Mouse (Mus musculus) c-Kit-positive CD71-negative TER-119-negative erythroid progenitor cells, embryonic 14.5 days (primary cell): ENCODE results near the gene Gm20388.

Experiments
- DNase-seq: peaks from one replicate; pipeline ENCODE4 v3.0.0-alpha.2; 2013; ENCODE audit warnings: low read depth

The Gm20388 gene

DNA sequence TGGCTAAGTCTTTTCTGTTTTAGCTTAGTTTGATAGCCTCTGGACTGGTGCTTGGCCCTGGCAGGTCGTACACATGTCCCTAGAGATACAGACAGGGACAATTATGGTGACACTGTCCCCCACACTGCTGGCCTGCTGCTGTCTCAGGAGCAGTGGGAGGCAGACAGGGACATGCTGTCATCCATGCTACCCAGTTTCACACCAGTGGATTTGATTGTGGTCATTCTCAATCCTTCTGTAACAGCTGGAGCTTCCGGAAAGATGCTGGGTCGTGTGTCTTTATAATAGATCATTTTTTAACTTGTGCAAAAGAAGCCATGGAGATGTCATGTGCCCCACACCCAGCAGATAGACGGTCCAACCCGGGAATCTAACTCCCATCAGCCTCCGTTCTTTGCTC, 2334.5 kb downstream of the Gm20388 start:
- no peak for DNase-seq

DNA sequence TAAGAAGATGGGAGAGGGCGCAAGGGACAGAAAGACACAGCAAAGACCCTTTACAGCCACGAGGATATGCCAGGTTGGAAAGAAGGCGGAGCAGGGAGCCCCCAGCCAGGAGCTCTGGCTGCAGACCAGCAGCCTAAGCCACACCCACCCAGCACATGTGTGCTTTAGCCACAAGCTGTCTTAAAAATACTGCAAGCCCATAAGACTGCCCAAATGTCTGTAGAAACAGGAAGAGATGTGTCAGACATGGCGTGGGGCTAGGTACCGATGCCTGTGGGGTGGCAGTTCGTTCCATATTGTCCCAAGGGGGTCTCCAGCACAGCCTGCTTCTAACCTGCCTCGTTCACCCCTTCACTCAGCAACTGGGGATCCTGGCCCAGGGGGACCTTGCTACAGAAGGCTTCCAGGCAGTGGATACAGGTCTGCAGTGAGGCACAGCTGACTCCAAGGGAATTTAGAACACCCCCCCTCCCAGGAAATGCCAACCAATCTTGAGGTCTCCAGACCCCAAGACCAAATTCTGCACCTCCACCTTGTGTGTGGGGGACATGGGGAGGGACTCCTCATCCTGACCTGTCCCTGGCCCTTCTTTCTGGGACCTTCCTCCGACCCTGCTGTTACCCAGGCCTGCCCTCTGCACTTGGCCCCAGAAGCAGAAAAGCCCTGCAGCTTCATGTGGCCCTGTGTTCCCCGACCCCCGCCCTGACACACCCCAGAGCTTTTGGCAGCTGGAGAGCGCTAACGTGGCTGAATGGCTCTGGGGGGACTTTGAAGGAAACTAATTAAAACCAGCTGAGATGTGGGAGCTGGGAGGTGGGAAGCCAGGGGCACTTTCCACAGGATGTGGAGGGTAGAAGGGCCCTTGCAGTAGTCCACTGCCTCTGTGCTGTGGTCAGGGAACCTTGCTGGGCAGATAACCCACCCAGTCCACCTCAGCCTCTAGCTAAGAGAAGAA, 2335.9 kb downstream of the Gm20388 start:
- no peak for DNase-seq

DNA sequence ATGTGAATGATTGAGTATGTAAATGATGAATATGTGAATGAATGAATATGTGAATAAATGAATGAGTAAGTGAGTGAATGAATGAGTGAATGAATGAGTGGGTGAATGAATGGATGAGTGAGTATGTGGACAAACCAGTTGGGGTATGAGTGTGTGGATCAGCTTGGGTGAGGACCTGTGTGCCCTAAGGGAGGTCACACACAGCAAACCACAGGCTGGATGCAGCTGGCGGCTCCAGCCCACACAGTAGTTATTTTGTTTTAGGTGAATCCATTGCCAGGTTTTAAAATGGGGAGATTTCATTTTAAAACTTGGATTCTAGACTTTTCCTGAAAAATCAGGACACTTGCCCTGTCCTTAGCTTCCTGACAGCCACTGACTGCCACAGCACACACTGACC, 2341.1 kb downstream of the Gm20388 start:
- no peak for DNase-seq

DNA sequence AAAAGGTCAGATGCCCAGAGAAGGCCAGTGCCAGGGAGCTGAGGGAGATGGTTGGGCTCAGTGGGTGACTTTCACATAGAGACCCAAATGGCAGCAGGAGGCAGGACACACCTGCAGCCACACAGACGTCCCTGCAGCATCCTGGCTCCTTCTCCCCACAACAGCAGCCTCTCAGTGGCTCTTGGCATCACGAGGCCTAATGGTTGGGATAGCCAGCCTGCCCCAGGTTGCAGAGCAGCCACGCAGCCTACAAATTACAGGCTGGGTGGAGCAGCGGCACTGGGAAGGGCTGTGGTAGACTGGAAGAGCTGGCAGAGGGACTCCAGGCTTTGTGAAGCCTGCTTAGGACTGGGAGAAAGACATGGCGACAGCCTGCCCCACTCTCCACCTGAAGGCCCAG, 2341.7 kb downstream of the Gm20388 start:
- DNase-seq = no peak

DNA sequence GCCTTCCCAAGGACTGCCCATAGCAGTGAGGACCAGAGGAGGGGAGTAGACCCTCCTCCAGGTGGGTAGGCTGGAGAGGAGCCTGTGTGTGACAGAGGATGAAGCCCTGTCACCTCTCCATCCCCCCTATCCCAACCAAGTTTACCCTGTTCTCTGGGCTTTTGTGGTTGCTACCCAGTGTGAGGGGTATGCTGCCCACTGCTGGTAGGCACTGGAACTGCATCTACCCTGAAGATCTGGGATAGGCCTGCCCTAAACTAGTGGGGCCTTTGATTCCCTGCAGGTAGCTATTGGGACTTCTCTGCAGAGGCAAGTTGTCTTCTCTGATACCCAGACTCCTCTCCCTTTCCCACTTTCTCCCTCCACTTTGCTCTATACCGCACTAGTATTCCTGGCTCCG, 2348.7 kb downstream of the Gm20388 start:
- no peak for DNase-seq

DNA sequence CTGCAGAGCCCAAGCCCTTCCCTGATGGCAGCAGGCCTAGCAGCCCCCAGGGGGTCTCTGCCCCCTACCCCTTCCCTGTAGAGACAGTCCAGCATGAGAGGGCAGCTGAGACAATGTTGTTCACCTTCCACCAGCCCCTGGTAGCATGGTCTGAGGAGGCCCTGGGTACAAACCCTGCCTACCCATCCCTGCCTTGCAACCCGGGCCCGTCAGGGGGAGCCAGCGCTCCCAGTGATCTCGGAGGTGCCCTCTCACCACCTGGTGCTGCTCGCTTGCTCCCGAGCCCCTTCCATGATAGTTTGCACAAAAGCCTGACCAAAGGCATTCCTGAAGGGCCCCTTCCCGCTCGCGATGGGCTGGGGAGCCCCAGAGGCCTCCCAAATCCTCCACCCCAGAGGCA, 2350.1 kb downstream of the Gm20388 start:
- no peak for DNase-seq

DNA sequence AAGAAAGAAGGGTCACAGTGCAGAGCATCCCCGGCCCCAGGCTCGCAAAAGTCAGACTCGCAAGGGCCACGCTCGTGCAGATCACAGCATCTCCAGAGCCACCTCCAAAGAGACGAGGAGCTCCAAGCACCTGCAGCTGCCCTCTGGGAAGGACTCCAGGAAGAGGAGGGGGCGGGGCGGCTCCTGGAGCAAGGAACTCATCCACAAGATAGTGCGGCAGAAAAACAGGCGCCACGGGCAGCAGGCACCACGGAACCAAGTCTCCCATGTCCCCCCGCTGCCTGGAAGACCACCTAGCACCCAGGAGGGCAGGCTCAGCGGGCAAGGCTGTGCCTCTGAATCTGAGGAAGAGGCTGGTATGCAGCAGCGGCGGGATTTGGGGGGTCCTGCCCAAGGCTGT, 2352.2 kb downstream of the Gm20388 start:
- no peak for DNase-seq

DNA sequence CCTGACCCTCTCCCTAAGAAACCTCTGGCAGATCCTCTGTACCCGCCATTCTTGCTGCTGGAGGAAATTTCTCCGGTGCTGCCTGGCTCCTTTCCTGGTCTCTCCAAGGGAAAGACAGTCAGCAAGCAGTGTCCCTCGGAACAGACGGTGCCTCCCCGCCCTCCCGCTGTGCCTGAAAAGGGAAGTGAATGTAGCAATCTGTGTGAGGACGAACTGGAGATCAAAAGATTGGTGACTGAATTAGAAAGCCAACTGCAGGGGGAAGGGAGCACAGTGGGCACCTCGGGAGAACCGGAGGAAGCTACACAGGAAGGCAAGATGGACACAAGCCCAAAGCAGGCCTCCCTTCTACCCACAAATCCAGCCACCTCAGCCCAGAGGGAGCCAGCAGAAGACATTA, 2353.6 kb downstream of the Gm20388 start:
- DNase-seq = no peak

DNA sequence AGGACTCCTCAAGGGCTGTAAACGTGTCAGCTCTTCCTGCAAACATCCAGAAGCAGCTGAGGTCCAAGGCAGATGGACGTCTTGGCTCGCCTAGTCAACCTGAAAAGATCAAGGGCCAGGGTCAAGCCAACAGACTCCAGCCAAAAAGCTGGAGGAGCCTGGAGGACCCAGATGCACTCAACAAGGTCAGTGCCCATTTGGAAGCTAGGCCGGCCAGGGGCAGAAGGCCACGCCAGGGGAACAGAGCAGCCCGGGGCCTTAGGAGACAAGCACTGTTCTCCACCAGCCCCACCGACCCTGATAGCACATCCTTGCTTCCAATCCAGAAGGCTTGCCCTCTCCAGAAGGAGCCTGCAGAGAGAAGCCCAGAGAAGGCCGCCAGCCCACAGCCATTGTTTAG, 2354.9 kb downstream of the Gm20388 start:
- no peak for DNase-seq

DNA sequence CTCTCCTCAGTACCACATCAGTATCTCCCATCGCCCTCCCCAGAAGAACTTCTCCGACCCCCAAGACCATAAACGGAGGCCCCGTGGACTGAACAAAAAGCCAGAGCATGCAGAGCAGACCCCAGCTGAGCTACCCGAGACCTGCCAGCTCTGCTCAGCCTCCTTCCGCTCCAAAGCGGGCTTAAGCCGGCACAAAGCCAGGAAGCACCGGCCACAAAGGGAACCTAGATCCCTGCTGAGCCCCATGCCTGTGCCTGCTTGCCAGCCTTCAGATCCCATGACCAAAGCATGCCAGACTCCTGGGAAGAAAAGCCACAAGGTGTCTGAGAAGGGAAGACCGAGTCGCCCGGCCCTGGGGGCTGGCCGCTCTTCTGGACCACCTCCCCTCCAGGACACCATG, 2356.2 kb downstream of the Gm20388 start:
- DNase-seq = no peak

DNA sequence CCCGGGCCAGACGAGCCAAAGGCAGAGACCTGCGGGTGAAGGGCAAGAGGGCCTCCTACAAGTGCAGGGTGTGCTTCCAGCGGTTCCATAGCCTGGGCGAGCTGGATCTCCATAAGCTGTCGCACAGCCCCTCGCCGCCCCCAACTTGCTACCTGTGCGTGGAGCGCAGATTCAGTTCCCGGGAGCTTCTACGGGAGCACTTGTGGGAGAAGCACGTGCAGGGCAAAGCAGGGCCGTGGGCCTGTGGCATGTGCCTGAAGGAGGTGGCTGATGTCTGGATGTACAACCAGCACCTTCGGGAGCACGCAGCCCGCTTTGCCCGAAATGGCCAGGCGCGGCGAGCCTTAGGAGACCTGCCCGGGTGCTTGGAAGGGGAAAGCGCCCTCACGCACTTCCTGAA, 2358.2 kb downstream of the Gm20388 start:
- no peak for DNase-seq

DNA sequence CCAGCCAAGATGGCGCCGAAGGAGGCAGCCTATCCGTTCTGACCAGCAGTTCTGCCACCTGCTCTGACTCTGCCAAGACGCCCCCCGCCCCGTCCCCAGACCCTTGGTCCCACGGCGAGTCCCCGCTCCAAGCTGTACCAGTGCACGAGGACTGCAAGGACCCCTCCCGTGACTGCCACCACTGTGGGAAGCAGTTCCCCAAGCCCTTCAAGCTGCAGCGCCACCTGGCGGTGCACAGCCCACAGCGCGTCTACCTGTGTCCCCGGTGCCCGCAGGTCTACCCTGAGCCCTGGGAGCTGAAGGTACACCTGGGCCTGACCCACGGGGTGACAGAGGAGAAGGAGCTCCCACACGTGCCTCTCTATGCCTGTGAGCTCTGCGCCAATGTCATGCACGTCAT, 2358.8 kb downstream of the Gm20388 start:
- DNase-seq = no peak

DNA sequence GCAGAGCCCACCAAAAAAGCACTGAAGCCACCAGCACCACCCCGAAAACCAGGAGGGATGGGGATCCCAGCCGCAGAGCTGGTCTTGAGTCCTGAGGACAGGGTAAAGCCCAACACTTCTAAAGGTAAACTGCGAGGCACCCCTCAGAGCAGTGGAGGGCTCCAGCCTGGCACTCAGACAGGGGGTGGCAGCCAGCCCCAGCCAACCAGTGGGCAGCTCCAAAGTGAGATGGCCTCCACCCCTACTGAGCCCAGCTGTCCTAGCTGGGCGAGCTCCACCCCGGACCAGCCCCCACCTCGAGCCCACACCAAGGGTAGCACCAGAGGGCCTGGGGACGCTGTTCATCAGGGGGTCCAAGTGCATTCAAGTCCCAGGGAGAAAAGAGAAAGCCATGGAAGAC, 2359.9 kb downstream of the Gm20388 start:
- DNase-seq = no peak

DNA sequence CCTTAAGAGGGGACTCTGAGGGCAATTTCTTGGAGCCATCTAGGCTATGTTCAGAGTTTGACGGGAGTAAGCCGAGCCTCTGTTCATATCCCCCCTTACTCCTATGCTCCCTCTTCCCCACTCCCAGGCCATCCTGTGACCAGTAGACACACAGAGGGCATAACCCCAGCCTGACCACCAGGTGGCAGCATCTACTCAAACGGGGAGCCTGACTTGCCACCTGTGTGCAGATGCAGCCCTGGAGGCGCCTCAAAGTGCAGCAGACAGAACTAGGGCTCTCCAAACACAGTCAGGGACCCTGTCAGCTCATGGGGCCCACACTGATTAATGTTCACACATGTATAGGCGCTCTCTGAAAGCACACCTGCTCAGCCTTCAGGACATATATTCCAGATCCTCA, 2362.5 kb downstream of the Gm20388 start:
- DNase-seq = peak; percentile 78

DNA sequence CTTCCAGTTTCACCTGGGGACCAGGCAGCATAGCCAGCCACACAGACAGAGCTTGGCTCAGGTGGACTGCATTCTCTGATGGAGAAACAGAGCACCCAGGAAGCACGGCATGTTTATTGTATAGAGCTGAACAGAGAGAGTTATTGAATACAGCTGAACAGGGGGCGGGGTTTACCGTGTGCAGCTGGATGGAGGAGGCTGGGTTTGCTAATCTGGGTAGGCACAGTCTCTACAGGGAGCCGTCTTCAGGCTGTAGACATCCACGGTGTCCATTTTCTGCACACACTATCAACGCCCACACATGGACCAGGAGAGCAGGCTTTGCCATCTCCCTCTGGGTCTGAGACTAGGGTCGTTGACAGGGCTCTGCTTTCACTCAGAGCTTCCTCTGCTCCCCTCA, 2363.2 kb downstream of the Gm20388 start:
- no peak for DNase-seq

DNA sequence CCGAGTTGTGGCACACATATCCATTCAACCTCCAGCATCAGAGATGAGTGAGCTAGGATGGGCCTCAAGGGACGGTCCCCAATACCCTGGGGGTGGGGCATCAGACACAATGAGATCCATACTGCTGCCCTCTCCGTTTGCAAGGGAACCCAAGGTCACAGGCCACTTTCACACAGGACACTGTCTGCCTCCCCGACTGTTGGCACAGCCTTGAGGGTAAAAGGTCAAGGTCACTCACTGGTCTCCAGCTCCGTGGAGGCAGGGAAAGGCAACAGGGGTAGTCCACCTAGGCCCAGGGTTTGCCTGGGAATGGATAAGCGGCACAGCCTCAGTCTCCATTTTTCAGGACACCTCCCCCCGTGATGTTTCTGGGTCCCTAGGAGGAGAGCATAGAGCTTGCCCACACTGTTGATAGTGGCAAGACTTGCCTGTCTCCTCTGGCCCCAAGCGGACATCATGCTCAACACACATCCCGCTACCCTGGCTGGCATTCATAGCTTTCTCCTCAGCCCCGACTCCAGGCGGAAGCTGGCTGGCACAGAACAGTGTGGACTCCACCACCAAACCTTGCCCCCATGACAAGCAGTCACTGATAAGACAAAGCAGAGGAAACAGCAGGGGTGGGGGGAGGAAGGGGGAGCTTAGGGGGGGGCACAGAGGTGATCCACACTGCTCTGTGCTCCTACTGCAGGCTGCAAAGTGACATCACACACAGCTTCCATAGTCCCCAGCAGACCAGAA, 2364.2 kb downstream of the Gm20388 start:
- DNase-seq = no peak

DNA sequence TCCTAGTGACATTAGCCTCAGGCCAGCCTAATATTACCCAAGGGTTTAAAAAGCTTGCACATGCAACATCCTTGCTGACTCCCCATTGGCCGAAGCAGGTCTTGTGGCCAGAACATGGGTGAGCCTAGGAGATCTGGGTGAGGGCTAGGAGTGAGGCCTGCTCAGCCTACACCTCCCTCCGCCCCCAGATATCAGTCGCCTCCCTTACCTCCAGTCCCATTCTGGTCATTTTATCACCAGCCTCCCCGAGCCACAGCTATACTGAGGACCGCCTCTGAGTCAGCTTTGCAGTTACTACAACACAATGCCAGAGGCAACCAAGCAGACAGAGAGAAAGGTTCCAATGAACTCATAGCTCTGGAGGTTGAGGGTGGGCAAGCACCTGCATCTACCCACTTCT, 2365.7 kb downstream of the Gm20388 start:
- no peak for DNase-seq

DNA sequence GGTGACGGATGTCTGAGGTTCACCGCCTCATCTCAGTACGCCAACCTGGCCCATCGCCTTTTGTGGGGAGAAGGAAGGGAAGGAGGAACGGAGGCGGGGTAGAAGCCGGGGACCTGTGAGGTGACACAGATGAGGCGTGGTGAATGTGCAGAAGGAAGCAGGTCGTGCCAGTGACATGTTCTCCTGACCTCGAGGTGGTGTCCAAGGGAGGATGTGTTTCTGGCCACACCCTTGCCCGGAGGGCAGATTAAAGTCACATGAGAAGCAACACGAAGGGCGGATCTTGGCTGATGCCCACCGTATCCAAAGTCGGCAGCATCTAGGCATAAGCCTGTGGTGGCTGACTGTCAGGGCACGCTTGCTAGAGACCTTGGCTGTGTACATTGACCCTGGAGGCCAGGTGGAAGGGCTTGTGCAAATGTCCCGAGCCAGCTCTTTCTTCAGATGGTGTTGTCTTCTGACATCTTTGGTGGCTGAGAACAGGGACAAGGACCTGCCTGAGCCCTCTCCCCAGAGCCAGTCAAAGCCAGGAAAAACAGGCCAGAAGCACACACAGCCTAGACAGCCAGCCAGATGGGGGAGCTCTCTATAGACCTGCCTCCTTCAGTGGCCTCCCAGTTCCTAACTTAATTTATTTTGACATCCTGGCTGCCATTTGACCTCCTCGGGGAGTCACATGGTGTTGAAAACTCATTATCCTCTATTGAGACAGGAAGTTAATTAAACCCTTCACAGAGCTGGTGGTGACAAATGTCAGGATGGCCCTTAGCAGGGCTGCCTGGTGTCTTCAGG, 2366.8 kb downstream of the Gm20388 start:
- DNase-seq = no peak

DNA sequence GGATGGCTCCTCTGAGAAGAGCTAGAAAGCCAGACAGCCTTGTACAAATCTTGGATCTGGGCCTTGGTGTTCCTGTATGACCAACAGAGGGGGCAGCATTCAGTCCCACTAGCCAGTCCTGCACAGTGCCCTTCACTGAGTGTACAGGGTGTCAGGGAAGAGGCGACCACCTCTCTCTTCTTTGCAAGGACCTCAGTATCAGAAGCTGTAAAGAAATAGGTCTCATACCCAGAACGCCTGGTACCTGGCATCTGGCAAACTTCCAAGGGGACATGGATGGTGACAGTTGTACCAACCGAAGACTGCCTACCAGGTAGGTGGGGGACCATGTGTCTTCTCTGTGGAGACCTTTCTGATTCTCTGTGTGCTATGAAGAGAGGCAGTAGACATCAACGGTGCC, 2369.5 kb downstream of the Gm20388 start:
- no peak for DNase-seq

DNA sequence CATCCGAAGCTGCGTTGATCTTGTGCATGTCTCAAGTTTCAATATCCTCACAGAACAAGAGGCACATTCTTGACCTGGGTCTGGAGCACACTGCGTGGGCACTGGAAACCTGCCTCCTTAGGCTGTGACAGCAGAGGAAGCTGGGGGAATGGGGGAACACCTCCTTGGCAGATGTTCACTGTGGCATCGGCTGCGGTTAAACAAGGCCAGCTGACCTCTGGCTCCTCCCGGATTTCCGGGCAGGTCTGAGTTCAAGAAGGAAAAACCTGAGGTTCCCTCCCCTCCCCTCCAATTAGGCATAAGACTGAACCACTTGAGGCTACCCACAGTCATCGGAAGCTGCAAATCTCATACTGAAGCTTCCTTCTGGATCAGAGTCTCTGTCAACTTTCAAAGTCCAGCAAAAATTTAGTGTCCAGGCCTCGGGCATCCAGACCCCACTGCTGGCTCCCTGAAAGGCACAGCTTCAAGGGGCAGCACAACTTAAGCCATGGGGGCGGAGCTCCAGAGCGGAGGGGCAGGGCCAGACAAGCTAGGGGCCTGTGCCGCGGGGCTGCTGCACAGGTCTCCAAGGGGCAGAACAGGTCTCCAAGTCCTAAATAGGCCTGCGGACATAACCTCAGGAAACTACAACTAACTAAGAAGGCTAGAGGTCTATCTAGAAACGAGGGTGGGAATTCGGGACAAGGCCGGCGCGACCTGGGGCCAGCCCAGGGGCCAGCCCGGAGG, 2370.1 kb downstream of the Gm20388 start:
- DNase-seq = no peak

DNA sequence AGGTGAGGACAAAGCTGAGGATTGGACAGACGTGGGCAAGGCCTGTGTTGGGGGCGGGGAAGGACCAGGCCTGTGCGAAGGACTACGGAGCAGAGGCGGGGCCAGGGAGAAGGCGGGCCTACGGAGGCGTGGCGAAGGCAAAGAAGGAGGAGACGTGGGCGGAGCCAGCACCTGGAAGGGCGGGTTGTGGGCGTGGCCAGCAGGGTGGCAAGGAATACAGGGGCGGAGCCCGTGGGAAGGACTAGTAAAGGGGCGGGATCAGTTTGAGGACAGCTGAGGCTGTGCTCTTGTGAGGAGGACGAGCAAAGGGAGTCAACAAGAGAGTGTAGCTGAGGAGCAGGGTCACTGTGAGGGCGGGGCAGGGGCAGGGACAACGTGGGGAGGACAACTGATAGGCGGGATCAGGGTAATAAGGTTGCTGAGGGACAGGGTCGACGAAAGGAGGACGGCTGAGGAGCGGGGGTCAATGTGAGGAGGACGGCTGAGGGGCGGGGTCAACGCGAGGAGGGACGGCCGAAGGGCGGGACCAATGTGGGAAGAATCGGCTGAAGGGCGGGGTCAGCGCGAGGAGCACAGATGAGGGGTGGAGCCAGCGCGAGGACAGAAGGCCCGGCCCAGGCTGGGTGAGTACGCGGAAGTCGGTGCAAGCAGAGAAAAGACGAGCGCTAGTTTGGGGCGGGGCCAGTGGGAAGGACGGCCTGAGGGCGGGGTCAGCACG, 2370.8 kb downstream of the Gm20388 start:
- peak; percentile 95 for DNase-seq
